Mouse (Mus musculus) G1E (cell line): ENCODE measurements around the gene Gart.

Experiments
- CTCF ChIP-seq: IDR thresholded peaks from 2 replicates; pipeline ENCODE4 v1.5.1; 2012; ENCODE audit warnings: low read depth, low read length, inconsistent platforms, mixed read lengths
- GATA1 ChIP-seq: IDR thresholded peaks from 2 replicates; pipeline ENCODE4 v1.6.1; 2012; ENCODE audit warnings: borderline replicate concordance, low read length, inconsistent platforms, mixed read lengths
- GATA2 ChIP-seq: IDR thresholded peaks from 2 replicates; pipeline ENCODE4 v1.6.1; 2012; ENCODE audit warnings: low read depth, low read length, inconsistent platforms, borderline replicate concordance
- TAL1 ChIP-seq: conservative IDR thresholded peaks from 2 replicates; pipeline ENCODE4 v1.6.1; 2012; ENCODE audit warnings: low read depth, low read length, inconsistent platforms, mixed read lengths

- no peak for TF ChIP-seq CTCF
- no peak for TF ChIP-seq GATA2
- no peak for TF ChIP-seq TAL1
- TF ChIP-seq GATA1: no peak
These were observed 42.0 kb upstream of the Gart start, which contains the start of gene Donson for GRCm38 (mm10) chr16:91688619-91689334.
